Mouse (Mus musculus): ENCODE measurements around the gene Ank2. TPM values are rescaled to one million over a fixed set of nuclear protein-coding genes. Genes with fewer than 3 reads are reported as not detected.
A peak's percentile ranks its signal among the peaks of the same experiment; 100 is the strongest.

Ank2 gene
- total and polyA plus RNA-seq, 2 experiments from 2014 or later: 195 to 497 TPM

DNA sequence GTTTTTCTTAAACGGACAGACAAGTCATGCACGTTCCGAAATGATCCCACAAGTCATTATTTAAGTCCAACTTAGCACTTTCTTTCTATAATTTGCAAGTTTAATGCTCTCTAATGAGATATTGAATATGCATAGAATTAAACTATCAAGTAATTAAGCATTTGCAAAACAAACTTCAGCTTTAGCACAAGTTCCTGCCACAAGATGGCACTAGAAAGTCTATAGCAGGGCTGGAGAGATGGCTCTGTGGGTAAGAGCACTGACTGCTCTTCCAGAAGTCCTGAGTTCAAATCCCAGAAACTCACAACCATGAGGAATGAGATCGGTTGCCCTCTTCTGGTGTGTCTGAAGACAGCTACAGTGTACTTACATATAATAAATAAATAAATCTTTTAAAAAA lies 45.4 kb downstream of the Ank2 start:
- Histone ChIP-seq H3K4me3 (ENCODE audit: low read length) (no peak overlapping the region), H3K4me2 (ENCODE audit: low read depth, low read length) (no peak overlapping the region), H3K27me3 (ENCODE audit: insufficient read depth, low read length) (no peaks in the 10 kb centered on the region), H3K9me3 (ENCODE audit: low read length) (no peaks in the 10 kb centered on the region), H3K36me3 (ENCODE audit: insufficient read depth, low read length) (no peaks in the 10 kb centered on the region), H3K27ac (no peak overlapping the region), H3K4me1 (ENCODE audit: insufficient read depth, low read length) (no peaks in the 10 kb centered on the region), H3K9ac (replicated peaks; ENCODE audit: low read length) (no peak overlapping the region)
- DNase-seq (ENCODE audit: low spot score) (peak; percentile 27), ATAC-seq (no peak)
- WGBS: 70% methylated on average over 4 of the region's 4 CpGs
- TF ChIP-seq CTCF (IDR thresholded peaks at IDR 0.05; ENCODE audit: low read depth): peak; percentile 47

DNA sequence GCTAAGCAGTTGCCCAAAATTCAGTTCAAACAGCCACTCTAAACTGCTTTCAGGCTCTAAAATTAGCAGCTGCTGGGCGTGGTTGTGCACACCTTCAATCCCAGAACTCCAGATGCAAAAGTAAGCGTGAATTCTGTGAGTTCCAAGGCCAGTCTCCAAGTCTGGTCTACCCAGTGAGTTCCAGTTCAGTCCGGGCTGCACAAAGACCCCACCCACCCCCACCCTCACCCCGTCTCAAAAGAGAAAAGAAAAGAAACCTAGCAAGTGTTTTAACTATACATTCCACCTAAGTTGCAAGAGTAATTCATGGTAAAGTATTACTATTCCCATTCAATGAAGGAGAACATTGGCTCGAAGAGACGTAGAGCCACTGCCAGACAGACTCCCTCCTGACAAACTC lies 45.9 kb downstream of the Ank2 start:
- no peak overlapping the region for H3K4me2 ChIP-seq (ENCODE audit: low read depth, low read length)
- DNase-seq (ENCODE audit: low spot score) (no peak), ATAC-seq (no peak)
- no peak overlapping the region for H3K27ac ChIP-seq
- no peaks in the 10 kb centered on the region for H3K36me3 ChIP-seq (ENCODE audit: insufficient read depth, low read length)
- TF ChIP-seq CTCF (IDR thresholded peaks at IDR 0.05; ENCODE audit: low read depth): no peak
- no peak overlapping the region for H3K9ac ChIP-seq (replicated peaks; ENCODE audit: low read length)
- no peaks in the 10 kb centered on the region for H3K27me3 ChIP-seq (ENCODE audit: insufficient read depth, low read length)
- WGBS: 82% methylated on average over 6 of the region's 6 CpGs
- no peaks in the 10 kb centered on the region for H3K4me1 ChIP-seq (ENCODE audit: insufficient read depth, low read length)
- no peaks in the 10 kb centered on the region for H3K9me3 ChIP-seq (ENCODE audit: low read length)
- H3K4me3 ChIP-seq (ENCODE audit: low read length): no peak overlapping the region

DNA sequence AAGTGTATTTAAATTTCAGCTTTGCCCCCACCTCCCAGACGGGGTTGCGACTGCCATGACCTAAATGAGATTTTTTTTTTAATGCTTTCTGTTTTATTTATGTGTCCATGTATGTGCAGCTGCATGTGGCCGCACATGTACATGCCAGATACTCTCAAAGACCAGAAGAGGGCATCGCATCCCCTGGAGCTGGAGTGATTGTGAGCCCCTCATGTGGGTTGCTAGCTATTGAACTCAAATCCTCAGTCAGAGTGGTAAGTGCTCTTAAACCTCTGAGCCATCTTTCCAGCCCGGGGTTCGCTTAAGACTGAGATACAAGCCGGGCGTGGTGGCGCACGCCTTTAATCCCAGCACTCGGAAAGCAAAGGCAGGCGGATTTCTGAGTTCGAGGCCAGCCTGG lies 46.9 kb downstream of the Ank2 start:
- TF ChIP-seq CTCF (IDR thresholded peaks at IDR 0.05; ENCODE audit: low read depth): peak; percentile 48
- H3K4me1 ChIP-seq (ENCODE audit: insufficient read depth, low read length): no peaks in the 10 kb centered on the region
- no peak overlapping the region for H3K4me2 ChIP-seq (ENCODE audit: low read depth, low read length)
- ATAC-seq (no peak), DNase-seq (ENCODE audit: low spot score) (peak; percentile 30)
- no peaks in the 10 kb centered on the region for H3K9me3 ChIP-seq (ENCODE audit: low read length)
- H3K27ac ChIP-seq: no peak overlapping the region
- H3K27me3 ChIP-seq (ENCODE audit: insufficient read depth, low read length): no peaks in the 10 kb centered on the region
- H3K4me3 ChIP-seq (ENCODE audit: low read length): no peak overlapping the region
- 61% methylated on average over 13 of the region's 13 CpGs for WGBS
- H3K36me3 ChIP-seq (ENCODE audit: insufficient read depth, low read length): no peaks in the 10 kb centered on the region
- no peak overlapping the region for H3K9ac ChIP-seq (replicated peaks; ENCODE audit: low read length)

DNA sequence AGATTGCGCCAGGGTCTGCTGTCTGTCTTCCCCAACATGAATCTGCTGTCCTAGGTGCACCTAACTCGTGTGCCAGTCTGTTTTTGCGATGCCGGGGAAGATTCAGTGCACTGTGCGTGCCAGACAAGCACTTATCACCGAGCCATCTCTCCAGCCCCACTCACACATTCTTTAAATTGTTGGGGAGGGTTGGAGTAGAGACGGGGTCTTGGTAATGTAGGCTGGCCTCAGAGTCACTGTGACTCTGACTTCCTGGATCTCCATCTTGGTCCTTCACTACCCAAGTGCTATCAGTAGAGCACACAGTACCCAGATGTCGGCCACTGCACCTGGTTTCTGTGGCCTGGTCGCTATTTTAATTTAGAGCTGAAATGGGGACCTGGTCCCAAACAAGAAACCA lies 47.4 kb downstream of the Ank2 start:
- no peak for TF ChIP-seq CTCF (IDR thresholded peaks at IDR 0.05; ENCODE audit: low read depth)
- no peaks in the 10 kb centered on the region for H3K4me1 ChIP-seq (ENCODE audit: insufficient read depth, low read length)
- no peaks in the 10 kb centered on the region for H3K27me3 ChIP-seq (ENCODE audit: insufficient read depth, low read length)
- H3K36me3 ChIP-seq (ENCODE audit: insufficient read depth, low read length): no peaks in the 10 kb centered on the region
- no peak overlapping the region for H3K9ac ChIP-seq (replicated peaks; ENCODE audit: low read length)
- ATAC-seq: no peak
- H3K4me3 ChIP-seq (ENCODE audit: low read length): no peak overlapping the region
- no peaks in the 10 kb centered on the region for H3K9me3 ChIP-seq (ENCODE audit: low read length)
- H3K4me2 ChIP-seq (ENCODE audit: low read depth, low read length): no peak overlapping the region
- DNase-seq (ENCODE audit: low spot score): no peak
- H3K27ac ChIP-seq: no peak overlapping the region
- 82% methylated on average over 9 of the region's 9 CpGs for WGBS

DNA sequence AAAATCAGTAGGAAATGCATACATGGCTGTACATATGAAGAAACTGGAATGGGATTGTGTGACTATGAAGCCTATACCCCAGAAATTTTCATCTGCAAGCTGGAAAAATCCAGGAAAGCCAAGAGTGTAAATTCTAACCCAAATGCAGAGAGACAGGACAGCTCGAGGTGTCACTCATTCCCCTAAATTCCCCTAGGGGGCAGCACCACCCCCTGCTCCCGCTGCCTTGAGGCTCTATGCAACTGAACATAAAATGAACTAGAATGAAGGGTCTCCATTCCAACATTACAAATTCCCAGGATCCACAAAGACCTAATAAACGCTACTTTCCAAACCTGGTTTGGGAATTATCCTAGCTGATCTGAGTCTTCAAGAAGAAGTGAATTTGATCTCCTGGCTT lies 48.1 kb downstream of the Ank2 start:
- Histone ChIP-seq H3K9ac (replicated peaks; ENCODE audit: low read length) (no peak overlapping the region), H3K4me1 (ENCODE audit: insufficient read depth, low read length) (no peaks in the 10 kb centered on the region), H3K36me3 (ENCODE audit: insufficient read depth, low read length) (no peaks in the 10 kb centered on the region), H3K9me3 (ENCODE audit: low read length) (no peaks in the 10 kb centered on the region), H3K4me2 (ENCODE audit: low read depth, low read length) (no peak overlapping the region), H3K27me3 (ENCODE audit: insufficient read depth, low read length) (no peaks in the 10 kb centered on the region), H3K27ac (no peak overlapping the region), H3K4me3 (ENCODE audit: low read length) (no peak overlapping the region)
- no peak for ATAC-seq
- 11% methylated on average over 3 of the region's 3 CpGs for WGBS
- peak; percentile 61 for DNase-seq (ENCODE audit: low spot score)
- TF ChIP-seq CTCF (IDR thresholded peaks at IDR 0.05; ENCODE audit: low read depth): peak; percentile 79

DNA sequence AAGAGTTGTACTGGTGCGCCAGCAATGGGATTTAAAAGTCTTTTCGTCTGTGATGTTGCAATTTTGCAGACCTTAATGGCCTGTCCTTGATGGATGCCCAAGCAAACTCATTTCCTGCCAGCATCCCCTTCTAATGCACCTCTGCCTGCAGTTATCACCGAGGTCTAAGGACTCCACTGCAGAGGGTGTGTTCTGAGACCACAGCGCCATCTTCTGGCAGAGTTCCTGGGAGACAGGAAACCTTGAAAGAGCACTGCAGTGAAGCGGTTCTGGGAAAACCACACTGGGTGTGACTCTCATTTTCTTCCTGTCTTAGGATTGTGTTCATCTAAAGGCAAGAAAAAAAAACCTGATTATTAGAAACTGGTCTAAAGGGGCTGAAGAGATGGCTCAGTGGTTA lies 53.0 kb downstream of the Ank2 start:
- Histone ChIP-seq H3K4me2 (ENCODE audit: low read depth, low read length) (no peak overlapping the region), H3K36me3 (ENCODE audit: insufficient read depth, low read length) (no peaks in the 10 kb centered on the region), H3K27me3 (ENCODE audit: insufficient read depth, low read length) (no peaks in the 10 kb centered on the region), H3K9ac (replicated peaks; ENCODE audit: low read length) (no peak overlapping the region), H3K27ac (no peak overlapping the region), H3K9me3 (ENCODE audit: low read length) (no peaks in the 10 kb centered on the region), H3K4me3 (ENCODE audit: low read length) (no peak overlapping the region), H3K4me1 (ENCODE audit: insufficient read depth, low read length) (no peaks in the 10 kb centered on the region)
- DNase-seq (ENCODE audit: low spot score): peak; percentile 85
- peak; percentile 85 for ATAC-seq
- peak; percentile 76 for TF ChIP-seq CTCF (IDR thresholded peaks at IDR 0.05; ENCODE audit: low read depth)
- WGBS: 43% methylated on average over 5 of the region's 5 CpGs

DNA sequence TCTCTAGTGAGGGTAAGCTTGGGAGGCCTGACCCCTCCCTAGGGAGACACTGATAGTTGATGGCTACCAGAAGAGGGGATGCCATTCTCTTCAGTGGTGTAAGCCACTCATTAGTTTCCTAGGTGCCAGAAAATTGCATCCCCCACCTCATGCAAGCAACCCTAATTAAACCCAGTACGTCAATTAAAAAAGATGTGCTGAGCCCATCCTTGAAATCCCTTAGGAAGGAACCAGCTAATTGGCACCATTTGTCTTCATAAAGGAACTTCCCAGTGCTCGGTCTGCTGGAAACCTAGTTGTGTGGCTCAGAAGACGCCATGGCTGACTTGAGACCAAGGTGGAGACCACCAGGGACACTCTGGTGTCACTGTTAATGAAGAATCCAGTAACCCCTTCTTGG lies 65.9 kb downstream of the Ank2 start:
- H3K4me1 ChIP-seq (ENCODE audit: insufficient read depth, low read length): no peaks in the 10 kb centered on the region
- peak; percentile 59; the same call in 1 of the 2 replicates for ATAC-seq
- no peak overlapping the region for H3K9ac ChIP-seq (replicated peaks; ENCODE audit: low read length)
- peak; percentile 25 for DNase-seq (ENCODE audit: low spot score)
- H3K9me3 ChIP-seq (ENCODE audit: low read length): no peaks in the 10 kb centered on the region
- H3K4me2 ChIP-seq (ENCODE audit: low read depth, low read length): no peak overlapping the region
- WGBS: 36% methylated on average over 3 of the region's 3 CpGs
- no peak overlapping the region for H3K27ac ChIP-seq
- TF ChIP-seq CTCF (IDR thresholded peaks at IDR 0.05; ENCODE audit: low read depth): no peak
- H3K4me3 ChIP-seq (ENCODE audit: low read length): no peak overlapping the region
- no peaks in the 10 kb centered on the region for H3K36me3 ChIP-seq (ENCODE audit: insufficient read depth, low read length)
- no peaks in the 10 kb centered on the region for H3K27me3 ChIP-seq (ENCODE audit: insufficient read depth, low read length)
